Mouse (Mus musculus): ENCODE results near the gene Nbea.

- no peak for TF ChIP-seq CTCF (IDR thresholded peaks at IDR 0.05; ENCODE audit: control insufficient read depth, insufficient read depth, low read length)
- TF ChIP-seq POLR2A (IDR thresholded peaks at IDR 0.05; ENCODE audit: borderline replicate concordance, control insufficient read depth, low read depth, low read length), result no peak
Measured at GRCm38 (mm10) chr3:55612023-55612422, 571.5 kb downstream of the Nbea start.

All from bone marrow, adult 2 months (tissue).